9 mouse cellular contexts compared by ENCODE assay signal in genomic region chr5:3300801-3301457, GRCm38 (mm10). TPM values are rescaled to one million over a fixed set of nuclear protein-coding genes. Genes with fewer than 3 reads are reported as not detected.
A peak's percentile ranks its signal among the peaks of the same experiment; 100 is the strongest.
DNase-seq lines count a peak whose midpoint lies in the region.
"Had no signal": no experiment of that assay in that cellular context is flagged by ENCODE, and none has a peak within 500 bp of the region (broad histone marks: within the 10 kb centered on the region; RNA-seq: fewer than 3 reads in every experiment).

No protein-coding gene starts in this region.

- peak overlapping the region; percentile 82 for H3K4me3 ChIP-seq in megakaryocyte, embryonic 14.5 days (replicated peaks)
- H3K4me3 ChIP-seq: heart, adult 2 months had no signal

- no peaks in the 10 kb centered on the region for H3K27me3 ChIP-seq in megakaryocyte, embryonic 14.5 days (replicated peaks)

- DNase-seq in 3134 (ENCODE audit: extremely low read depth, insufficient read length, low spot score), result peak; percentile 81
- peak; percentile 70 for DNase-seq in CD4-positive, CD25-positive, alpha-beta regulatory T cell, adult 2 months (ENCODE audit: low read depth, low spot score)
- DNase-seq in c-Kit-positive CD71-positive TER-119-positive erythroid progenitor cells, embryonic 14.5 days (ENCODE audit: low spot score), result peak; percentile 3
- DNase-seq in cerebellum, adult 11-12 months, result no peak
- DNase-seq in gastrocnemius, postnatal 14 days, result no peak
- no peak for DNase-seq in yolk sac, embryonic 10.5 days (ENCODE audit: low spot score)
- DNase-seq in kidney, postnatal 36 days, result no peak

- peaks cover 46% of the 10 kb centered on the region for H3K4me1 ChIP-seq in megakaryocyte, embryonic 14.5 days

- intact Hi-C loops in gastrocnemius, postnatal 14 days (cut with DNase I; ENCODE audit: low total_unique reads), result no loop called here

- H3K9me3 ChIP-seq in megakaryocyte, embryonic 14.5 days, result no peaks in the 10 kb centered on the region

- H3K36me3 ChIP-seq in megakaryocyte, embryonic 14.5 days (replicated peaks; ENCODE audit: low read length), result no peaks in the 10 kb centered on the region

RNA-seq across cellular contexts. Expression of gene Cdk6, which starts 40.4 kb away (rescaled TPM):
- 6.8 and 9.5 TPM in 2 replicates for polyA plus RNA-seq in megakaryocyte, embryonic 14.5 days (2012; ENCODE audit: insufficient read depth, low replicate concordance)
- total RNA-seq in gastrocnemius, postnatal 14 days (2021), result 1 to 10 TPM; 4.3 to 4.6 TPM

Comparison
In these comparisons a context has a peak if more than half of its experiments do, and no peak if none do; other contexts are left out.
1. DNase-seq: peak in 3134 (single experiment), CD4-positive, CD25-positive, alpha-beta regulatory T cell, adult 2 months (single experiment) and c-Kit-positive CD71-positive TER-119-positive erythroid progenitor cells, embryonic 14.5 days (single experiment); none in cerebellum, adult 11-12 months (single experiment), gastrocnemius, postnatal 14 days (single experiment), yolk sac, embryonic 10.5 days (single experiment) and kidney, postnatal 36 days (0 of 2).